ENCODE assay signal across 16 mouse cellular contexts in the genomic region with DNA sequence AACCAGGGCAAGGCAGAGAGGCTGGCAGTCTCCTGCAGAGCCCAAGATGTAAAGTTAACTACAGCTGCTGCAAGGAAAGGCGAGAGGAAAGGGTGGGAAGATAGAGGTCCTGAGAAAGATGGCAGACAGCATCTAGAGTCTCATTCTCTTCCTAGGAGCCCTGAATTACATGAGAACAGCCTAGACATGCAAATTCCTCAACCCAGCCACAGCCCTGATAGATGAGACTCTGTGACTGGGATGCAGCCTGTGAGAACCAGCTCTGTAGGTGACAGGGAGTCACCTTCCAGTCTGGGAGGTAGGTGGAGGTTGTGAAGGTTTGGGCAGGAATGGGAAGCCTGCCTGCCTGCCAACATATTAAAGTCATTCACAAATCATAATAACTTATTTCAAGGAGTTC.
DNase-seq lines count a peak whose midpoint lies in the region; ATAC-seq and TF ChIP-seq lines count a peak whose summit lies in the region.
"Had no signal": no experiment of that assay in that cellular context is flagged by ENCODE, and none has a peak within 500 bp of the region (broad histone marks: within the 10 kb centered on the region; RNA-seq: fewer than 3 reads in every experiment).

No protein-coding gene starts in this region.

- intact Hi-C loops in heart, postnatal 25 days (cut with DNase I) = no loop called here
- intact Hi-C loops in left cerebral cortex, adult 2 months (cut with DNase I) = loop anchor here (1.0 to 2.0 kb wide), 3 partner anchors 35 to 352 kb away; partner anchors contain the start of gene Rybp
- intact Hi-C loops in left cerebral cortex, postnatal 4 days (cut with DNase I) = no loop called here

- 70% methylated on average over 1 of the region's 1 CpGs for WGBS in heart, embryonic 13.5 days
- 67% methylated on average over 1 of the region's 1 CpGs for WGBS in forebrain, embryonic 16.5 days

- H3K9ac ChIP-seq in heart, embryonic 13.5 days = no peak overlapping the region
- no peak overlapping the region for H3K9ac ChIP-seq in forebrain, embryonic 16.5 days (replicated peaks; ENCODE audit: low read depth, low read length)
- H3K9ac ChIP-seq: intestine, embryonic 15.5 days; neural tube, embryonic 13.5 days had no signal

- H3K27me3 ChIP-seq in heart, embryonic 13.5 days (replicated peaks) = peaks cover 14% of the 10 kb centered on the region
- no peaks in the 10 kb centered on the region for H3K27me3 ChIP-seq in forebrain, embryonic 16.5 days (replicated peaks; ENCODE audit: control insufficient read depth, insufficient read depth, low read length)
- H3K27me3 ChIP-seq: intestine, embryonic 15.5 days had no signal

- no peaks in the 10 kb centered on the region for H3K36me3 ChIP-seq in heart, embryonic 13.5 days
- H3K36me3 ChIP-seq in forebrain, embryonic 16.5 days (ENCODE audit: control insufficient read depth, insufficient read depth) = no peaks in the 10 kb centered on the region
- H3K36me3 ChIP-seq: hindbrain, embryonic 13.5 days; intestine, embryonic 15.5 days; neural tube, embryonic 13.5 days had no signal

- TF ChIP-seq CTCF in left cerebral cortex, adult 2 months (IDR thresholded peaks at IDR 0.05) = no peak

- no peak for ATAC-seq in heart, embryonic 13.5 days (ENCODE audit: extremely low read depth, insufficient number of reproducible peaks, low FRiP score, low TSS enrichment)
- peak; percentile 20 for ATAC-seq in forebrain, embryonic 16.5 days

- H3K4me1 ChIP-seq in heart, embryonic 13.5 days = peaks cover 58% of the 10 kb centered on the region
- peaks cover 20% of the 10 kb centered on the region for H3K4me1 ChIP-seq in forebrain, embryonic 16.5 days (replicated peaks; ENCODE audit: control insufficient read depth, insufficient read depth, low read length)

- 0 out of 2 replicates have a peak overlapping the region, but pooled peaks have one; percentile 63 for H3K4me2 ChIP-seq in heart, embryonic 13.5 days
- no peak overlapping the region for H3K4me2 ChIP-seq in forebrain, embryonic 16.5 days (ENCODE audit: low read length)

- peak overlapping the region; percentile 20; the same call in 1 of the 2 replicates for H3K27ac ChIP-seq in heart, embryonic 13.5 days (replicated peaks)
- H3K27ac ChIP-seq in left cerebral cortex, adult 2 months = peak overlapping the region; percentile 72
- peak overlapping the region; percentile 31; the same call in 1 of the 2 replicates for H3K27ac ChIP-seq in forebrain, embryonic 16.5 days (ENCODE audit: low read length)
- H3K27ac ChIP-seq: intestine, embryonic 15.5 days; neural tube, embryonic 13.5 days had no signal

- no peak overlapping the region for H3K4me3 ChIP-seq in heart, embryonic 13.5 days
- no peak overlapping the region for H3K4me3 ChIP-seq in left cerebral cortex, adult 2 months
- no peak overlapping the region for H3K4me3 ChIP-seq in forebrain, embryonic 16.5 days (replicated peaks; ENCODE audit: low read length)
- H3K4me3 ChIP-seq: hindbrain, embryonic 13.5 days; intestine, embryonic 15.5 days; neural tube, embryonic 13.5 days had no signal

- no peaks in the 10 kb centered on the region for H3K9me3 ChIP-seq in heart, embryonic 13.5 days
- no peaks in the 10 kb centered on the region for H3K9me3 ChIP-seq in forebrain, embryonic 16.5 days (ENCODE audit: control insufficient read depth, low read length)
- H3K9me3 ChIP-seq: hindbrain, embryonic 13.5 days; intestine, embryonic 15.5 days; neural tube, embryonic 13.5 days had no signal

- DNase-seq in heart, postnatal 25 days (ENCODE audit: low spot score) = no peak
- no peak for DNase-seq in left cerebral cortex, adult 2 months (ENCODE audit: extremely low spot score in 1 of 2, low spot score in 2 of 2)
- DNase-seq in left cerebral cortex, postnatal 4 days = no peak
- peak; percentile 82 for DNase-seq in ZHBTc4 (ENCODE audit: low read depth, low spot score)
- DNase-seq in cerebellum, postnatal 25 days = no peak
- DNase-seq: adrenal gland, adult 8-10 months; cerebellum, adult 8-10 months; gastrocnemius, postnatal 36 days; liver; lung, postnatal 14 days; thymus, postnatal 25 days had no signal

Comparison
In these comparisons a context has a peak if more than half of its experiments do, and no peak if none do; other contexts are left out.
1. H3K27ac ChIP-seq: peak in every context shown above with its lines; median percentile 72 in left cerebral cortex, adult 2 months; 31 in forebrain, embryonic 16.5 days; 20 in heart, embryonic 13.5 days.